Mouse (Mus musculus) Patski (cell line): Measurements from ENCODE around the gene Slc7a3. TPM values are rescaled to one million over a fixed set of nuclear protein-coding genes. Genes with fewer than 3 reads are reported as not detected.
A peak's percentile ranks its signal among the peaks of the same experiment; 100 is the strongest.
"Not testable (repeated sequence)": the region's sequence is repeated elsewhere in the genome, so short reads cannot be mapped to it uniquely, and the experiment has no call there.

Experiments used
- ATAC-seq: fragments of 100-300 bp; one replicate; pipeline ENCODE4 v1.8.0; 2021
- CTCF ChIA-PET: fragments of 350-600 bp; sonication (Branson Sonifier 250); formaldehyde crosslinking; loops from one replicate; lab custom pipeline; 2022; ENCODE audit warnings: inconsistent platforms; lab: Charles Lee
- POLR2A ChIA-PET: fragments of 350-600 bp; sonication (Branson Sonifier 250); formaldehyde crosslinking; loops from one replicate; lab custom pipeline; 2022; ENCODE audit warnings: antibody characterized with exemption, inconsistent platforms; lab: Charles Lee
- DNase-seq: peaks from one replicate; pipeline ENCODE4 v3.0.0-alpha.2; 2011; ENCODE audit warnings: low read depth, low spot score
- H3K27me3 ChIP-seq: fragments of 371-371 bp; one replicate; pipeline ENCODE4 v1.5.1; 2021
- CTCF ChIP-seq: fragments of 100-300 bp; IDR thresholded peaks from one replicate; pipeline ENCODE4 v1.5.1; 2021
- in situ Hi-C: fragments of 300-500 bp; cut with MboI; formaldehyde crosslinking; loops from 3 replicates; pipeline ENCODE4 v1.11.1; 2018; ENCODE audit warnings: low pct_unique_long_range_greater_than_20kb, mixed read lengths
- polyA plus RNA-seq: library from polyadenylated mRNA; unstranded; gene quantifications from one replicate; pipeline ENCODE4 v1.2.3, GENCODE M21; 2021

Gene Slc7a3
- polyA plus RNA-seq = 0.59 TPM

GRCm38 (mm10) chrX:101085920-101086319 lies at the start of gene Slc7a3:
Gene Slc7a3, minus strand, starts transcription at chrX:101086020.
- CTCF ChIA-PET = no interaction called here
- no peak for TF ChIP-seq CTCF
- ATAC-seq = no peak
- H3K27me3 ChIP-seq = peaks cover 6% of the 10 kb centered on the region
- in situ Hi-C loops = no loop called here
- DNase-seq = no peak
- POLR2A ChIA-PET = no interaction called here

GRCm38 (mm10) chrX:101131992-101132791 lies 46.4 kb upstream of the Slc7a3 start:
- ChIA-PET CTCF (interaction anchor here (0.7 to 2.7 kb wide), 18 partner anchors 11 to 354 kb away, joined by 3 to 13 read pairs (median 4); partner anchors contain the start of gene Snx12), POLR2A (interaction anchor here (0.7 kb wide), 2 partner anchors 43 to 121 kb away, joined by 3 to 4 read pairs; no protein-coding TSS in a partner anchor)
- in situ Hi-C loops = loop anchor here (5.0 to 25.0 kb wide), 3 partner anchors 153 to 380 kb away; no protein-coding TSS in a partner anchor
- DNase-seq = no peak
- no peak for ATAC-seq
- peak; percentile 60 for TF ChIP-seq CTCF
- peaks cover 17% of the 10 kb centered on the region for H3K27me3 ChIP-seq

DNA sequence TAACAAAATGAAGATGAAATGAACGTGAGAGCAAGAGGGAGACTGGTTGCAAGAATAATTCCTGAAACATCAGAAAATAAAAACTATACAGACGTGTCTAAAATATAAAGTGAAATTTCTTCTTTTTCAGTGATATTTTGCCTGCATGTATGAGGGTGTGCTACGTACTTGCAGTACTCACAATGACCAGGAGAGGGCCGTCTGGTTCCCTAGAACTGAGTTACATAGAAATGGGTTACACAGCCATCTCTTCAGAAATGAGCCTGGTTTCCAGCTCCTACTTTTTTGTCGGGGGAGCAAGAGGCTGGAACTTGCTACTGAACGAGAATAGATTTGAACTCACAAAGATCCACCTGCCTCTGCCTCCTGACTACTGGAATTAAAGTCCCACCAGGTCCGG lies 45.2 kb upstream of the Slc7a3 start:
- ATAC-seq (no peak), DNase-seq (no peak)
- H3K27me3 ChIP-seq = peaks cover 17% of the 10 kb centered on the region
- TF ChIP-seq CTCF = peak; percentile 69
- ChIA-PET CTCF (interaction anchor here (1.0 to 2.7 kb wide), 13 partner anchors 24 to 355 kb away, joined by 3 to 13 read pairs (median 4); partner anchors contain the start of gene Snx12), POLR2A (no interaction called here)
- in situ Hi-C loops = loop anchor here (5.0 to 25.0 kb wide), 3 partner anchors 154 to 381 kb away; no protein-coding TSS in a partner anchor

DNA sequence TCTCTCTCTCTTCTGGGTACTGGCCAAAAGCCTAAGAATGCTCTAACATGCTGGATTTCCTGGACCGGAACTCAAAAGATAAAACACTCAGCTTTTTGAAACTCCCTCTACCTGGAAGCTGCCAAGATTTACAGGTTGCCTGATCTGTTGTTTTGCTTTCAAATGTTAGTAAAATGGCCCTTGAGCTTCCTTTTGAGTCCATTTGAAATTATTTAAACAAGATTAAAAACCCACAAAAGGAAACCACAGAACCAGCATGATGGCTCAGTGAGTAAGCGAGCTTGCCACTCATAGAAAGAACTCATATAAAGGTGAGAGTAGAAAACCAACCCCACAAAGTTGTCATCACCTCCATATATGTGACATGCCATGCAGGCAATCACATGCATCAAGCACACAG lies 42.7 kb upstream of the Slc7a3 start:
- POLR2A ChIA-PET = no interaction called here
- CTCF ChIA-PET = interaction anchor here (1.0 to 2.0 kb wide), 3 partner anchors 11 to 202 kb away, joined by 3 to 12 read pairs (median 3); no protein-coding TSS in a partner anchor
- ATAC-seq (no peak), DNase-seq (no peak)
- peaks cover 2% of the 10 kb centered on the region for H3K27me3 ChIP-seq
- TF ChIP-seq CTCF = no peak
- in situ Hi-C loops = loop anchor here (25.0 kb wide), 1 partner anchor 384 kb away; no protein-coding TSS in a partner anchor

GRCm38 (mm10) chrX:101126977-101127376 lies 41.2 kb upstream of the Slc7a3 start:
- ATAC-seq (peak; percentile 40), DNase-seq (peak; percentile 30)
- POLR2A ChIA-PET = no interaction called here
- TF ChIP-seq CTCF = no peak
- in situ Hi-C loops = loop anchor here (25.0 kb wide), 1 partner anchor 385 kb away; no protein-coding TSS in a partner anchor
- CTCF ChIA-PET = interaction anchor here (2.0 kb wide), 1 partner anchor 203 kb away, joined by 12 read pairs; no protein-coding TSS in a partner anchor
- H3K27me3 ChIP-seq = no peaks in the 10 kb centered on the region

- ATAC-seq = peak; percentile 70
- CTCF ChIA-PET = interaction anchor here (1.2 kb wide), 1 partner anchor 139 kb away, joined by 3 read pairs; no protein-coding TSS in a partner anchor
- in situ Hi-C loops = loop anchor here (25.0 kb wide), 1 partner anchor 386 kb away; no protein-coding TSS in a partner anchor
- H3K27me3 ChIP-seq = no peaks in the 10 kb centered on the region
- DNase-seq = peak; percentile 9
- POLR2A ChIA-PET = no interaction called here
- TF ChIP-seq CTCF = no peak
These were observed 40.7 kb upstream of the Slc7a3 start for GRCm38 (mm10) chrX:101126474-101126955.

GRCm38 (mm10) chrX:101120546-101120945 lies 34.7 kb upstream of the Slc7a3 start:
- in situ Hi-C loops = no loop called here
- DNase-seq (no peak), ATAC-seq (no peak)
- TF ChIP-seq CTCF = peak; percentile 35
- POLR2A ChIA-PET = no interaction called here
- CTCF ChIA-PET = interaction anchor here (1.7 kb wide), 1 partner anchor 12 kb away, joined by 5 read pairs; no protein-coding TSS in a partner anchor
- H3K27me3 ChIP-seq = peaks cover 6% of the 10 kb centered on the region

DNA sequence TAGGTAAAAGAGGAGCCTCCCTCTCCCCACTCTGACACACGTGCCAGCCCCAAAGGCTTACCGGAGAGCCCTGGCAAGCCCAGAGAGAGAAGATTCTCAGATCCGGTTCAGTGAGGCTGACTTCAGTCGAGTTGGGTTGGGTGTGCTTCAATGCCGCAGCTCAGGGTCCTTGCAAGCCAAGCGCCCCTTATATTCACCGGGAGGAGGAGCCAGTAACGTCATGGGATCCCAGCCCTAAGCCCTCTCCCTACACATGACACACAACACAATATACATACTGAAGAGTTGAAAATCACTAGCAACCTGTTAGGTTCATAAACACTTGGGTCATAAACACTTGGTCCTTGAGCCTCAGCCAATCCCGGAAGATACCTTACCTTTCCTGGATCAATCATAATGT lies 609 bp downstream of the Slc7a3 start:
- in situ Hi-C loops, DNase-seq, ATAC-seq, POLR2A ChIA-PET, CTCF ChIA-PET, H3K27me3 ChIP-seq: not testable (repeated sequence)

GRCm38 (mm10) chrX:101084192-101084591 lies 1.6 kb downstream of the Slc7a3 start:
- POLR2A ChIA-PET = no interaction called here
- H3K27me3 ChIP-seq = peaks cover 7% of the 10 kb centered on the region
- no peak for TF ChIP-seq CTCF
- in situ Hi-C loops = no loop called here
- CTCF ChIA-PET = no interaction called here
- no peak for ATAC-seq
- DNase-seq = no peak

DNA sequence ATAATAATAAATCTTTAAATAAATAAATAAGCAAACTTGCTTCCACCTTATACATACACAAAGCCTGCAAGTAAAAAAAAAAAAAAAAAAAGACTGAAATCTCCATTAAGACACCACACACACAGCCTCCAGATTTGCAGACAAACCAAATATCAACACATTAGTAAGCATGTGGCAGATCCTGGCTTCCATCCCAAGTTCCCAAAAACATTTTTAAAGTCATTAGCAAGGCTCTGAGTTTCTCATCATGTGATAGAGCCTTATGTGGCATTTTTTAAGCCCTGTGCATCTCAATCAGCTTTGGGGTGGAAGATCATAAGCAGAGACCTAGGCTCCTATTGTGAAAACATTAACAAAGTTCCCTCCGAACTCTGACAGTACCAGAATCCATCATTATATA lies 20.6 kb downstream of the Slc7a3 start:
- in situ Hi-C loops = no loop called here
- CTCF ChIA-PET = no interaction called here
- POLR2A ChIA-PET = no interaction called here
- no peak for TF ChIP-seq CTCF
- no peak for DNase-seq
- H3K27me3 ChIP-seq = peaks cover 17% of the 10 kb centered on the region
- ATAC-seq = no peak
